Mouse (Mus musculus): ENCODE results near the gene Olfr71.

GRCm38 (mm10) chr4:43669428-43669794, 40.6 kb downstream of the Olfr71 start:
- TF ChIP-seq CTCF (IDR thresholded peaks at IDR 0.05; ENCODE audit: control insufficient read depth, insufficient read depth, insufficient replicate concordance, low read depth, low read length) = no peak
- no peak; the same call in 1 of the 2 replicates for TF ChIP-seq POLR2A (IDR thresholded peaks at IDR 0.05; ENCODE audit: control insufficient read depth, low read depth, low read length)
